Mouse (Mus musculus): ENCODE measurements at regions not wholly inside any gene's neighbourhood (a gene's known extent, or its start where the extent isn't known, plus 50 kb on each side); places are given as distances from the start of the nearest gene placed in this dataset.

DNA sequence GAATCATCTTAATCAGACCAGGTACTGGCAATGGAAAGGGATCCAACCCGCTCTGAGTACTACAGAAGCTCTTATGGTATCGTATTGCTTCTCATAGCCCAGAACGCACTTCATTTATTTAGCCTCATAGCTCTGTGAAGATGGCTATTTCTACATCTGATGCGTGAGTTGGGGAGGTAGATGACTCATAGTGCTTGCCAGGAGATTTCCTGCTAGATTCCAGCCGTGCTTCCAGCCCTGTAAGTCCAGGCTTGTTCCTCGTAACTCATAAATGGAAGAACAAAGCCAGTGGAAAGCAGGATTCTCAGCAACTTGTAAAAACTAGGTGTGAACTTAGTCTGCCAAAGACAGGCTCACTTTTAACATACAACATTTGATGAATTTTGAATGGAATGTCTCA is 86.0 kb upstream of the Cnr1 start:
- TF ChIP-seq MAFK (IDR thresholded peaks at IDR 0.05; ENCODE audit: insufficient read depth, low read depth, low read length) (no peak), ZNF384 (IDR thresholded peaks at IDR 0.05; ENCODE audit: low read depth, low read length) (no peak), ZC3H11A (IDR thresholded peaks at IDR 0.05; ENCODE audit: borderline replicate concordance, low read depth, low read length) (no peak), CHD2 (IDR thresholded peaks at IDR 0.05; ENCODE audit: low read depth, low read length) (no peak), HCFC1 (IDR thresholded peaks at IDR 0.05; ENCODE audit: borderline replicate concordance, insufficient read depth, low read length) (no peak)

Data from ES-E14 (cell line).